Mouse (Mus musculus): ENCODE measurements around the gene Sash3.

Sash3 gene

DNA sequence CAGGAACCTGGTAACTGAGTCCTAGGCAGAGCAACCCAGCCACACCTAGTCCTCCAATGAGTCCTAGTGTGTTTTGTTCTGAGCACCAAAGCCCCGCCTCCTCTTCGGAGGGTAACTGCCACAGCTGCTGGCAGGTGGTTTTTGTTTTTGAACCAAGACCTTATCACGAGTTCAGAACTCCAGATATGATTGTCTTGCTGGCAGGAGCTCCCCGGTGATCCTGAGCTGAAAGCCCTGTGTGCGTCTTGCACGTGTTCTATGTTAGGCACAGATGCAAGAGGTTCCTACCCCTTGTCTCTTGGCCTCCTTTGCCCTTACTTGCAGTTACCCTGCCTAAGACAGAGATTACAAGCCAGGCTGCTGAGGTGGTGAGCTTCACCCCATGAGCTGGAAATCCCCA, 4.8 kb upstream of the Sash3 start:
- DNase-seq = no peak

DNA sequence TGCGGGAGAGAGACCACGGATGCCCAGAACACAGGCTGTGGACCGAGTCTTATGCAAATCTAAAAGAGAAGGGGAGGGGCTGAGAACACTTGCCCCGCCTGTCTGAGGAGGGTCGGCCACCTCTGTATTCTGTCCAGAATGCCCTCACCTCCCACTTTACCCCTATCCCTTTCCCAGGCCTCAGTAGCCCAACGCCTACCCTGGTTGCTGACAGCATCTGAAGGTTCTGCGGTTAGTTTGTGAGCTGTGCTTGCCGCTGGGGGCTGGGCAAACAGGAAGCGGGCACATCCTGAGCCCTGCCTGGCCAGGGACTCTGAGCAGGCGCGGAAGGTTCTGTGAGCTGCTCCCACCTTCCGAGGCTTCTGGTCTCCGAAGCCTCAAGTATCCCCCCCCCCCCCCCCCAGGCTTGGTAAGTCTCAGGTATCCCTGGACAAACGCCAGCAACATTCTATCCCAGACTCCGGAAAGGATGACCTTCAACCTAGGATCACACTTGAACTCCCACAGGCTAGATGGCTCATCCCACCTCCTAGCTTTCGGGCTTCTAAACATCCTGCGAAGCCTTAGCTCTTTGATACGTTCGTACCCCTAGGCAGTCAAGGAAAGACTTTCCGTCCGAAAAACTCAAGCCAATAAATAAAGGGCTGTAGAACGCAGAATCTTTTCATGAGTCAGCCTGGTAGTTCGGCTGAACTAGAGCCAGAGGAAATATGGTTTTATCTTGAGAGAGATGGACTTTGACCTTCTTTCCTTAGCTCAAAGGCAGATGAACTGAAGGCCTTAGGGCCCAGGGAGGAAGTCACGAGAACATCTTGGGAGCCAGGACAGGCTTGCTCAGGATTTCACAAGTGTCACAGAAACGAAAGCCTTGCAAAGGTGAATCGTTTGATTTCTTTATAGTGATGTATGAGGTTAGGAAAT, 2.6 kb upstream of the Sash3 start:
- peak; percentile 28 to 58 for DNase-seq

DNA sequence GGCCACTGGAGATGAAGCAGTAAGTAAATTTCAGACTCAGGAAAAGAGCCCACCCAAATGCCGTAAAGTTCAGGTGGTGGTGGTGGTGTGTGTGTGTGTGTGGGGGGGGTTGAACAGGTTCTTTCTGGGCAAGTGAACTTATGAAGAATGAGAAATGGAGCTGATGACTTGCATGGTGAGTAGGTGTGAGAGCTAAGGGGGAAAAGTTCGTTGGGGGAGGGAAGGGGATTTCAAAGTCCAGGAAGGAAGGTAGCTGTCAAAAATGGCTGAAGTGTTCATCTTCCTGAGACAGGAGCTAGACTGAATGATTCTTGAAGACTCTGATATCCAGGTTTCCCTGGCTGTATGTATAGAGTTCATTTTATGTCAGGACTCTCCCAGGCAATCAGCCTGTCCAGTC, 990 bp downstream of the Sash3 start:
- no peak for DNase-seq

DNA sequence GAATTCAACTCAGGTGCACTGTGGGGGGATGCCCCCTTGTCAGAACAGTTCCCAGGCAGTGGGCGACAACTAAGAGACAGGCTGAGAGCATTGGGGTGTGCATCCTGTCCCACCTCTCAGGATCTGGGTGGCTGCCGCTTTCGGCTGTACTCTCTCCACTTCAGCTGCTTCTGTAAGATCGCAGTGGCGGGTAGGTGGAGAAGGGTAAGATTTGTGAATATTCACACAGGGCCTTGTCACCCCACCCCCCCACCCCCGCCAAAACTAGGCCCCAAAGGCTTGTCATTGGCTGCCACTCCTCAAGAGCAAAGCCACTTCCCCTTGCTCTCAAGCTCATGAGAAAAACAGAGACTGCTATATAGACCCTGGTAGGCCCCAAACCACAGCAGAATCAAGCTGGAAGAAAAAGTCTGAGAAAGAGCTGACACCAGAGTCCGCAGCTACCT, 1.5 kb downstream of the Sash3 start:
- DNase-seq = no peak

DNA sequence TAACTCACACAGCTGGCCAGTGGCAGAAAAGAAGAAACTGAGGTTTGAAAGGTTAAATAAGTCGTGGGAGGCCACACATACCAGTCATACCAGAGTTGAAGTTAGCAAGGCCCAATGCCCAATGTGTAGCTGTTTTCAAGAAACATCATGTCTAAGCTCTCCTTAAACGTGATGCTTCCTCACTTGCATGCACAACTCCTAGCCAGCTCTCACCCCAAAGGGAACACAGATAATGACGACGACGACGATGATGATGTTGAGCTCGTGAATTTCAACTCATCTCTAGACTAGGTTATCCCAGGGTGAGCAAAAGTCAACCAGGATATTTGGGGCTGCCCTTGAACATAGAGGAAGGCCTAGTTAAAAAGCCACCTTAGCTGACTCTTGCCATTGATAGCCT, 5.9 kb downstream of the Sash3 start:
- no peak for DNase-seq

DNA sequence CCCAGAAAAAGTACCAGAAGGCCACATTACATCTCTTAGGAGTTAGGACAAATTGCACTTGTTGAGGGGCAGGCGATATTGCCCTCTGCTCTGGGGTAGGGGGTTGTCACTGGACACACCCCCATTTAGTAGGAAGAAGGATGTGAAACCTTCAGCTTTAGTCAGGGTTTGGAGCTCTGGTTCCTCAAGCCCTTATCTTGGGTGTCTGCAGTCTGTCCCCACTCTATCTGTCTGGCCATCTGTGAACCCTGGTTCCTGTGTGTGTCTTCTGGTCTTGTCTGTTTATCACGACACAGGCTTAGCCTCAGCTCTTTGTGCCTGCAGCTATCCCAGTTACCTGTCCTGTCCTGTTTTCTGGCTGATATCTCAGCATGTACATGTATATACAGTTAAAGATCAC, 7.2 kb downstream of the Sash3 start:
- DNase-seq = no peak

DNA sequence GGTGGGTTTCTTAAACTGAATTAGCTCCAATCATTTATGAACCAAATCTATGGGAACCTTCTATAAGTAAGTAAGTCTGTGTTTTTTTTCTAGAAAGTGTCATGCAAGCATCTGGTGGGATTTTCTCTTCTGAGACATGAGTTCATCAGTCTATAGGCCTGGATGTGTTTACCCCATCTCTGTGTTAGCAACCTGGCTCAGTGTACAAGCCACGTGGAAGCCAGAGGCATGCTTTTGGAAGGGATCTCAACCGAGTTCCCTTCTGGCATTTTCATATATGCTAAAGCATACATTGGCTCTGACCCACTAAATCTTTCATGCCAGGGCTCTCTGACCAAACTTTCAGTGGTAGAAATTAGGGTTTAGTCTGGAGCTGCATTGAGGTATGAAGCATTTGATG, 7.7 kb downstream of the Sash3 start:
- DNase-seq = no peak

DNA sequence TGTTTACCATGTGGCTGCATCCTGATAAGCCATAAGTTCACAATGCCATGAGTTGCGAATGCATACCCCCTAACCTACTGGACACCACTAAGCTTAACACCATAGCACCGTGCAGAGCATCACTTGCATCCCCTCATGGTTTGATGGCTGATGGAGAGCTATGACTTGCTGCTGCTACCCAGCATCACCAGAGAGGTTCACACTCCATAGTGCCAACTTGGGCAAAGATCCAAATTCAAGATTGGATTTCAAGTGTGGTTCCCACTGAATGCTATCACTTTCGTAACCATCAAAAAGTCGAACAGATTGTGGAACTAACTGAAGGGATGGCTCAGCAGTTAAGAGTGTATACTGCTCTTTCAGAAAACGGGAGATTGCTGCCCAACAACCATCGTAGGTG, 9.3 kb downstream of the Sash3 start:
- DNase-seq = no peak

DNA sequence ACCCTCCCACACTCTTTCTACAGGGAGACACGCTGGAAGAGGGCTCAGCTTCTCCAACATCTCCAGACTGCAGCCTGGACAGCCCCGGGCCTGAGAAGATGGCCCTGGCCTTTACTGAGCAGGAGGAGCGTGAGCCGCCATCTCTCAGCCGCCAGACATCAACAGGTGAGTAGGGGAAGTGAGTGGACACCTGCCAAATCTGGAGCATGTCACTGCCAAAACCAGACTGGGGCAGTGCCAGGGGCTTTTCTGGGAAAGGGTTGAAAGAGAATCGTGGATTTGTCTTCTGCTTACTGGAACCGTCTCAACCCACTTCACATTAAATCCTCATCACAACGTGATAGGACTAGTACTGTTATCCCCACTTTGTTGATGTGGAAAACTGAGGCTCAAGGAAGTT, 11.2 kb downstream of the Sash3 start:
- no peak for DNase-seq

DNA sequence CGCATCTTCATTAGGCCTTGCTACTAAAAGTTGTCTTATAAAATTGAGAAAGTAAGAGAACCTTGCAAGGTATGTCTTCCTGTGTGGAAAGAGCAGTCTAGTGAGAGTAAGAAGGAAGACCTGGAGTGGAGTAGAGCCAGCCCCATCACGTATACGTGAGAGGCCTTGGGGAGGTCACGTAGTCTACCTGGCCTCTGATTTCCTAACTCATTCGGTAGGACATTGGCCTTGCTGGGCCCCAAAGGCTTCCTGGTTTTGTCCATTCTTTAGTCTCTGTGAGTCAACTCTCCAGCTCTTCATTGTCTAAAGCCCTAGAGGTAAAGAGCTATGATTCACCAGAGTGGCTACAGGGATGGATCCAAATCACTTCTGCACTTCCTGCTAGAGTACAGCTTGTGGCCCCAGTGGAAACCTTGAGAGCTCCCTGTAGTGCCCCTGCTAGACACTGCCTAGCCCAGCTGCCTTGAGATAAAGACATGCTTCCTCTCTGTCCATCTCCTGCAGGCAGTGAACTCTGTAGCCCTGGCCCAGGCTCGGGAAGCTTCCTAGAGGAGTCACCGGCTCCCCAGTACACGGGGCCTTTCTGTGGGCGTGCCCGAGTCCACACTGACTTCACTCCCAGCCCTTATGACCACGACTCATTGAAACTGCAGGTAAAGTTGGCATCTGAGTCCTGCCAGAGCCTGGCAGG, 12.1 kb downstream of the Sash3 start:
- DNase-seq = no peak

DNA sequence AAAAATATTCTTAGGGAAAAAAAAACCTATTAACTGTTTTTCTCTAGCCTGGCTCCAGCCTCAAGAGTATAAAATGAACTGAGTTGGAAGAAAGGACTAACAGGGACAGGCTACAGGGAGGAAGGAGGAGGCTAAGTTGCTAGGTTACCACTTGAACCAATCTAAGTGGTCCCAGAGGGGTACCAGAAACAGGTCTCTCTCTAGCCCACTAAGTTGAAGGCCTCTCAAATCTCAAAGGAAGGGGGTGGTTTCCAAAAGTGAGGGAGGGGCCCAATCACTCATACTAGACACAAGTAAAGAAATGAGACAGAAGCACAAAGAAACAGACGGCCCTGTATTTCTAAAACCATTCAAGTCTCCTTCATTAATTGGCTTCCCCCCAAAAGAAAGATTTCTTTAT, 23.7 kb downstream of the Sash3 start:
- DNase-seq = no peak

DNA sequence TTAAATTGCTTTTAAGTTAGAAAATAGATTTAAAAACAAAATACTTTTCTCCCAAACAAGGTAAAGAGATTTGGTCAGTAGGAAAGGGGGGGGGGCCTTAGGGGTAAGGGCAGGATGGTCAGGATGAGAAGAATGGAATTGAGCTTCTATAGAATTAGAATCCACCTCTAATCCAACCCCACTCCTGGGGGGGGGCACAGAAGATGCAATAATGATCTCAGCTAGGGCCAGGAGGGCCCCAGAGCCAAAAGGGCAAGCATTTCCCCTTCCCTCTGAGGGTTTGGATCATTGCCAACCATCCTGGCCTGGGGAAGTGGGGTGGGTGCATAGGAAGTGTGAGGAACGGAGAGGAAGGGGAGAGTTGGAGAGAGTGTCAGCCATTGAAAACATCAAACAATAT, 24.1 kb downstream of the Sash3 start:
- no peak for DNase-seq

DNA sequence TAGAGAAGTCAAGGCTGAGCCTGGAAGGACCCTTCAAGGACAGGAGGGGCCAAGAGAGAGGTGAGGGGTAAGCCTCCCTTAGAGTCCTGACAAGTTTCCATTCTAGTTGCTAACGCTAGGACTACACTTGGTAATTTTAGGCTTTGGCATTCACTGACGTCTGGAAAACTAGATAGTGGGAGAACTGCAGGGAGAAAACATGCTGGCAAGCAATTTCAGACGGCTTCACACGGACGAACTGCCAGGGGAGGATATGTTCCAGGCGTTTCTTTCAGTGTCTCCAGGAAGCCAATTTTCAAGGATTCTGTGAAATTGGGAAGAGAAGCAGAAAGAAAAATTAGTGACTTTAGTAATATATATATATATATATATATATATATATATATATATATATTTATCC, 35.6 kb downstream of the Sash3 start:
- DNase-seq = no peak

DNA sequence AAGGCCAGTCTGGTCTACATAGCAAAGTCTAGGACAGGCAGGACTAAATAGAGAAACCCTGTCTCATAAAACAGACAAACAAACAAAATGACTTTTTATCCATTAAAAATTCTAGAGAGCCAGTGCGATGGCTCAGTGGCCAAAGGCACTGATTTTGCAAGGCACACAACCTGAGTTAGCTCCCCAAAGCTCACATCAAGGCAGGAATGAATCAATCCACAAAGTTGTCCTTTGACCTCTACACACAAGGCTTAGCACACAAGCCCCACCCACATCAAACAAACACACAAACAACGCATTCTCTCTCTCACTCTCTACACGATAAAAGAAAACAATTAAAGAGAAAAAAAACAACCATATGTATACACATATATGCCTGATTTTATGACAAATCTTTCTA, 38.5 kb downstream of the Sash3 start:
- DNase-seq = no peak

DNA sequence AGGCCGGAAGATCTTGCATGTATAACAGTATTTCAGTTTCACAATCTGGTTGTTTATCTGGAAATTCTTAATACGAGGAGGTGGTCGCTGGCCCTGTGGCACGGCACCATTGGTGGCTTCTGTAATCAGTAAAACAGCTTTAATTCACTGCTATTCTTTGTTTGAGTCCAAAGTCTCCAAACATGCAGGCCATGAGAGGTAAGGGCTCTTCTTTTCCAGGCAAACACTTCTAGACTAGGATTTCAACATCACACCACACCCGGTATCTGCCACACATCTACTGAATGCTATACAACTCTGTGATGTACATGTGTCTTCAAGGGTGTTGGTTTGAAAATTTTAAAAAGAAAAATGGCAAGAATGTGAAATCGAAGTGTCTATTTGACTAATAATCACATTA, 45.0 kb downstream of the Sash3 start:
- DNase-seq = no peak

DNA sequence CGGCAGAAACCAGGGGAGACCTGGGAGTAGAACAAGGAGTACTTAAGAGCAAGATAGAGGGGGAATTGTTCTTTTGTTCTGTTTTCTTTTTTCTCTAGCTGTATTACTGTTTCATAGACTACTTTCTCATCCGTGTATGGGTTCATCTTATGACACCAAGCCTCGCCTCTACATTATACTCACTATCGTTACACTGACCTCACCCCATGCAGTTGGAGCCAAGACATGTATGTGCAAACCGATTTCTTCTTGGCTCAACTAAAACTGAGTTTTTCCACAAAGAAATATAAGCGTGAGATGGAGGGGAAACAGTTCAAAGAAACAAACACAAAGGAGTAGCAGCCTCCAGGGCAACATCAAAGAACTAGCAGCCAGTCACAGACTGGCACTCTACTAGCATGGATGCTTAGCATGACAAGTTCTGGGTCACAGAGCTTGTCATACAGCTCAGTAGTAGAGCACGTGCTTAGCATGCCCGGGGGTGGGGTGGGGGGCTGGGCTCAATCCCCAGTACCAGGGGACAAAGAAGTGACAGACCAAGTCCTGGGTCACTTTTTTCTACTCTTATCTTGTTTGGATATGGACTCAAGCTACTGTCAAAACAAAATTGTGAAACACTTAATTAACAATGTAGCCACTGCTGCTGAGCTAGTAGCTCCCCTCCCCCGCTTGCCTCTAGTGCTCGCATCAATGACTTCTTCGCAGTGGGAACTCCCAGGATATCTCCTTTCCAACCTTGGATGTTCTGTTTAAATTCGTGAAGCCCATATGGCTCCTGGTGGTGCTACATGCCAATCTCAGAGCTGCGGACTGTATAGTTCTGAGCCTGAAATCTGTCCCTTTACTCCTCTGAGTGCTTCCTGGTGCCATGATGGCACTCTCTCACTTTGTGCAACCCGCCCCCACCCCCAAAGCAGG, 47.3 kb downstream of the Sash3 start:
- DNase-seq = peak in 1 of 2 experiments; percentile 1

DNA sequence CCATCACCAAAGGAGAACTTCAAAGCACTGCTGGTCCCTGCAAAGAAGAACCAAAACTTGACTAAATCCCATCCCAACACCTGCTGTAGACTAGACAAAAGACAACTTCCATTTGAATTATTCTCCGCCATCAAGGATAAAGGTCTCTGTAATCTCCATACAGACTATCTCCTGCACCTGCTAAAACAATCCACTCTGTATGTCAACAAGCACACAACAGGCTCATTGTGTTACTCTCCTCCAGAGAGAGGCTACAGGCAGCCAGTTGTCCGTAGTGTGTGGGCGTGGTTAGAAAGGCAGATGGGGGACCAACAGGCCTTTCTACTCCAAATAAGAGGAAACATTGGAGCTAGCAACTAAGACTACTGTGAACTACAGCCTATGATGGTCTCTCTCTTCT, 51.6 kb downstream of the Sash3 start:
- no peak for DNase-seq

DNA sequence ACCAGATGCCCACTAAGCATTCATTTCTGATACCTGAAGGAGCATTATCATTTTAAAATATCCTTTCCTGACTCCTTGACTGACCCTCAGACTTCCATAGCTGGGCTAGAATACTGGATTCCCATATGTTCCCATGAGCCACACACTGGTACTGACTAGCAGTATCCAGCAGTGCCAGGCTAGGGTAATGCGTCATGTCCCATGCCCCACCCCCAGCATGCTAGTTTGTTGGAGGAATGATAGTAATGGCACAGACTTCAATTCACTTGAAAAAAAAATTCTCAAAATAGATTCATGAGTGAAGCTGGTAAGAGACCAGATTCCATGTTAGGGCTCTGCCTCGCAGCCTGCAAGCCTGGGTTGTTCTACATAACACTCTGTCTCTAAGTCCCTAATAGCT, 52.8 kb downstream of the Sash3 start:
- no peak for DNase-seq

DNA sequence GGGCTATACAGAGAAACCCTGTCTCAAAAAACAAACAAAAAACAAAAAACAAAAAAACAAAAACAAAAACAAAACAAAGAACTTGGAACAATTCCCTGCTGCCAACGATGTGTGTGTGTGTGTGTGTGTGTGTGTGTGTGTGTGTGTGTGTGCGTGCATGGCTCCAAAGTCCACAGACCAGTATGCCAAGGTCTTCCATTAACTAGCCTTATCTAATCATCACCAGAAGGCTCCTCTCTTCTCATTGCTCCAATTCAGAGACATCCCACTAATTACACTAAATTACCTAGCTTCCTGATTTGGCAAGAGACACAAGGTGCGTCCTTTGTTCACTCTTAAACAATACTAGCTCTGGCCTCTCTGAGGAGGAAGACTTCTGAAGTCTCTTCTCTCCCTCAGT, 54.5 kb downstream of the Sash3 start:
- peak in 1 of 2 experiments; percentile 13 for DNase-seq

DNA sequence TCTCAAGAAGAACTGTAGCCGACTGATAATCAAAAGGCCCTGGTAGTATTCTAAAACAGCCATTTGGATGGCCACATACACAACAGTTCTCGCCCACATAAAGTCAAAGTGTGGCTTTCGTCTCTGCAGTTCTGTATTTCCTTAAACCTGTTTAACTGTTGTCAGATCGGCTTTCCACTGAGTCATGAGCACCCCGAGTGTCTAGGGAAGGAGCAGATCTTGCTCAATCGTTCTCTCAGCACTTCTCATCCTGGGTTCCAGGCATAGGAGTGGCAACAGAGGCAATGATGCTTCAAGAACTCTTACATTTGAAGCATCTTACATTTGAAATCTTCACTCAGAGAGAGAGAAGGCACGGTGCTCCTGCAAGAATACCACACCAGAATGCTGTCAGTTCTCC, 55.7 kb downstream of the Sash3 start:
- DNase-seq = no peak

DNA sequence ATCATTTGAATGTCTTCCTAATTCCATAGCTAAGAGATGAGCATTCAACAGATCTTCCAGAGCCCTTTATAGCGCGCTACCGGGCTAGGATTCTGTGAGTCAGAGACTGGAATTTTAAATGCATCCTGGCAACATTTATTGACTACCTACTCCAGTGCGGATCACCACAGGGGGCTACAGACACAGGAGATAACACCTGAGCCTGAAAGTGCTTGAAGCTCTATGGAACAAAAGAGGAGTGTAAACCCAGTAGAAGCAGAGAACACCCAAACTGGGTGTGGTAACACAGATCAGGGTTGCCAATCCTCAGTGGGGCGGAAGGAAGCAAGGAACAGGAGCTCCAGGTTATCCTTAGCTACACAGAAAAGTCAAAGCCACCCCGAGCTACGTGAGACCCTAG, 56.2 kb downstream of the Sash3 start:
- no peak for DNase-seq

DNA sequence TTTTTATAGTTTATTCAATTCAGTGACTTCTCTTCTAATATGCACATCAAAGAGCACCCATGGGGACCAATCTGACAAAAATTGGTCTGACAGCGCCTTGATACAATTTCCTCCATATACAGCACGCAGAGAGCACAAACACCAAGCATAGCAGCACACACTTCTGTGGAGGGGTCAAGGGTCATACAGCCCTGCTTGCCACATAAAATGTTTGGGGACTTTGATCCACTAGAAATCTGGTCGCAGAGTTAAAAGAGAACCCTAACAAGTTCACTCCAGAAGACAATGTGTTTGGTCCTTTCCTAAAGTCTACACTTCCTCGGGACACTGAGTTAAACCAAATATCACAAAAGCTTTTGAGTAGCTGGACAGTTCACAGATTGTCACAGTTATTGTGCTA, 56.8 kb downstream of the Sash3 start:
- peak in 1 of 2 experiments; percentile 10 for DNase-seq

DNA sequence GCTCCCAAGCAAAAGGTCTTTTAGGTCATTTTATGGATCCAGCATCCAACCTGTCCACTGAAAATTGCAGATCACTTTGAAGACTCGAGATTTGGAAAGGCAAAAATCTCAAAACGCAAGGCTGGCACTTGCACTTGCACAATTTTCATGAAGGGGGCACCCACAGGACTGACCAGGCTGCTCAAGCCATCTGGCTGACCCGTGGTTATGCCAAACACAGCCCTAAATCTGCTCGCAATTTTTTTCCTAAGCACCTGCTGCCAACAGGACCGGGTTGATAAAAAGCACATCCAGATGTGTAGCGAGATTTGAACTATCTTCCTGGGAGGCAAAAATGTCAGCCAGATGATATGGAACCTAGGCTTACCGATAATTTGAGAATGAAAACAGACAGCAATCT, 57.5 kb downstream of the Sash3 start:
- no peak for DNase-seq
